Mouse (Mus musculus) neural tube, embryonic 14.5 days (tissue): ENCODE measurements around the gene Cdyl2. TPM values are rescaled to one million over a fixed set of nuclear protein-coding genes. Genes with fewer than 3 reads are reported as not detected.

Source experiments
- ATAC-seq: fragments of 200-750 bp; cut with Nextera tagmentation; 2 replicates; pipeline ENCODE4 v1.8.0; 2017; ENCODE audit warnings: low read depth, mild to moderate bottlenecking, moderate TSS enrichment, moderate library complexity
- H3K27ac ChIP-seq: fragments of 300-500 bp; sonication (generic); 2 replicates; pipeline ENCODE4 v1.5.1; 2014; ENCODE audit warnings: low read depth, mild to moderate bottlenecking, control low read depth, low read length, moderate library complexity, mixed read lengths
- H3K27me3 ChIP-seq: fragments of 300-500 bp; sonication (generic); 2 replicates; pipeline ENCODE4 v1.6.1; 2014; ENCODE audit warnings: low read length; ENCODE audit not compliant: control insufficient read depth, insufficient read depth
- H3K36me3 ChIP-seq: fragments of 300-500 bp; sonication (generic); 2 replicates; pipeline ENCODE4 v1.6.1; 2014; ENCODE audit warnings: low read length, mixed read lengths; ENCODE audit not compliant: control insufficient read depth, insufficient read depth
- H3K4me1 ChIP-seq: fragments of 300-500 bp; sonication (generic); 2 replicates; pipeline ENCODE4 v1.6.1; 2014; ENCODE audit warnings: low read length; ENCODE audit not compliant: control insufficient read depth, insufficient read depth
- H3K4me2 ChIP-seq: fragments of 300-500 bp; sonication (generic); 2 replicates; pipeline ENCODE4 v1.6.1; 2014; ENCODE audit warnings: mild to moderate bottlenecking, low read depth, low read length, control low read depth
- H3K4me3 ChIP-seq: fragments of 300-500 bp; sonication (generic); 2 replicates; pipeline ENCODE4 v1.5.1; 2014; ENCODE audit warnings: low read depth, low read length, control low read depth, mixed read lengths
- H3K9ac ChIP-seq: fragments of 300-500 bp; sonication (generic); replicated peaks from 2 replicates; pipeline ENCODE4 v1.6.1; 2014; ENCODE audit warnings: low read depth, mild to moderate bottlenecking, control low read depth, low read length, mixed read lengths
- H3K9me3 ChIP-seq: fragments of 300-500 bp; sonication (generic); 2 replicates; pipeline ENCODE4 v1.6.1; 2016; ENCODE audit warnings: low read length; ENCODE audit not compliant: control insufficient read depth
- WGBS: fragments of 180-500 bp; shearing (Covaris S2); extraction: QIAGEN DNeasy Blood & Tissue Kit; methylation state at CpG from one replicate; pipeline ENCODE4 v1.1.7; 2014; 5-methylcytosine and 5-hydroxymethylcytosine counted together
- polyA plus RNA-seq: library from polyadenylated mRNA; unstranded; fragments of >200 nt; fragmentation: Nextera tagmentation; extraction: Ambion mirVana; gene quantifications from 2 replicates; pipeline ENCODE4 v1.2.1, GENCODE M21; 2014

Gene Cdyl2
- polyA plus RNA-seq, 1 experiment from 2014 or later = 13.6 TPM

DNA sequence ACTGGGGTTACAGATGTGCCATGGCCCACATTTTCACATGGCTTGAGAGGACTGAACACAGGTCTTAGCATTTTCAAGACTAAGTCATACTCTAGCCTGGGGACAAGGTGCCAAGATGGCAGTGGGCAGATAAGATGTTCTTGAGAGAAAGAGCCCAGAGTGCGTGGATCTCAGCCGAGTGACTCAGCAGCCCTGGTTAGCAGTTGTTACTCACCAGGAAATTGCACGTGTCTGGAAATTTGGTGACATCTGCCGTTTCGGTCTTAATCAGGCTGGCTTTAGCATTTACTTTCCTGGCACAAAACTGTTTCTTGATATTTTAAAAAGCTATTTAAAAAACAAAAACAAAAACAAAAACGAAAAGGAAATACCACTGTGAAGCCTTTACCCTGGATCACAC, 180.5 kb downstream of the Cdyl2 start:
- 89% methylated on average over 6 of the region's 6 CpGs for WGBS
- H3K4me3 ChIP-seq = no peak overlapping the region
- H3K27me3 ChIP-seq = no peaks in the 10 kb centered on the region
- no peak for ATAC-seq
- no peaks in the 10 kb centered on the region for H3K4me1 ChIP-seq
- no peak overlapping the region for H3K4me2 ChIP-seq
- no peak overlapping the region for H3K9ac ChIP-seq
- no peak overlapping the region for H3K27ac ChIP-seq
- H3K9me3 ChIP-seq = no peaks in the 10 kb centered on the region
- no peaks in the 10 kb centered on the region for H3K36me3 ChIP-seq

GRCm38 (mm10) chr8:116543366-116543765, 189.4 kb downstream of the Cdyl2 start:
- H3K9me3 ChIP-seq = no peaks in the 10 kb centered on the region
- no peak for ATAC-seq
- H3K4me2 ChIP-seq = no peak overlapping the region
- no peak overlapping the region for H3K4me3 ChIP-seq
- no peak overlapping the region for H3K27ac ChIP-seq
- WGBS = 85% methylated on average over 1 of the region's 1 CpGs
- H3K36me3 ChIP-seq = no peaks in the 10 kb centered on the region
- no peaks in the 10 kb centered on the region for H3K27me3 ChIP-seq
- no peaks in the 10 kb centered on the region for H3K4me1 ChIP-seq
- no peak overlapping the region for H3K9ac ChIP-seq

- Histone ChIP-seq H3K27ac (no peak overlapping the region), H3K4me2 (no peak overlapping the region), H3K36me3 (no peaks in the 10 kb centered on the region), H3K9ac (no peak overlapping the region), H3K9me3 (no peaks in the 10 kb centered on the region), H3K27me3 (no peaks in the 10 kb centered on the region), H3K4me1 (no peaks in the 10 kb centered on the region), H3K4me3 (no peak overlapping the region)
- ATAC-seq = no peak
- 89% methylated on average over 5 of the region's 5 CpGs for whole genome bisulfite sequencing
Observed at GRCm38 (mm10) chr8:116542842-116543241, 189.9 kb downstream of the Cdyl2 start.

GRCm38 (mm10) chr8:116540136-116540535, 192.7 kb downstream of the Cdyl2 start:
- Histone ChIP-seq H3K4me3 (no peak overlapping the region), H3K4me2 (no peak overlapping the region), H3K4me1 (no peaks in the 10 kb centered on the region), H3K36me3 (no peaks in the 10 kb centered on the region), H3K9ac (no peak overlapping the region), H3K9me3 (no peaks in the 10 kb centered on the region), H3K27ac (no peak overlapping the region), H3K27me3 (no peaks in the 10 kb centered on the region)
- 91% methylated on average over 1 of the region's 1 CpGs for WGBS
- ATAC-seq = no peak

- Histone ChIP-seq H3K36me3 (no peaks in the 10 kb centered on the region), H3K4me1 (no peaks in the 10 kb centered on the region), H3K4me3 (no peak overlapping the region), H3K27ac (no peak overlapping the region), H3K4me2 (no peak overlapping the region), H3K9me3 (no peaks in the 10 kb centered on the region), H3K27me3 (no peaks in the 10 kb centered on the region), H3K9ac (no peak overlapping the region)
- no peak for ATAC-seq
- 50% methylated on average over 7 of the region's 7 CpGs for WGBS
Observed at GRCm38 (mm10) chr8:116538763-116539162, 194.0 kb downstream of the Cdyl2 start.

GRCm38 (mm10) chr8:116536786-116537185, 196.0 kb downstream of the Cdyl2 start:
- no peak overlapping the region for H3K9ac ChIP-seq
- H3K9me3 ChIP-seq = no peaks in the 10 kb centered on the region
- no peak overlapping the region for H3K27ac ChIP-seq
- H3K27me3 ChIP-seq = no peaks in the 10 kb centered on the region
- no peak for ATAC-seq
- no peaks in the 10 kb centered on the region for H3K4me1 ChIP-seq
- no peaks in the 10 kb centered on the region for H3K36me3 ChIP-seq
- H3K4me3 ChIP-seq = no peak overlapping the region
- no peak overlapping the region for H3K4me2 ChIP-seq
- WGBS = 86% methylated on average over 5 of the region's 5 CpGs

DNA sequence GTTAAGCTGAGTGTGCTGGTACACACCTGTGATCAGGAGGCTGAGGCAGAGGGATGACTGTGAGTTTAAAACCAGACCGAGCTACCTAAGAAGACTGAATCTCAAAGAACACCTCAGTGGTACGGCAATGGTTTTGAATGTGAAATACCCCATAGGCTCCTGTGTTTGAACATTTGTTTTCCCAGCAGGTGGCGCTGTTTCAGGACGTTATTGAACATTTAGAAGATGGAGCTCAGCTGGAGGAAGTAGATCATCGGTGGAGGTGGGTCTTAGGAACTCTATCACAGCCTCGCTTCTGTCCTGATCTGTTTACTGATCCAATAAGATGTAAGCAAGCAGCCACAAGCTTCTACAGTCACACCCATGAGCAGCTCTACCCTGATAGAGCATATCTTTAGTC, 199.7 kb downstream of the Cdyl2 start:
- Histone ChIP-seq H3K4me3 (no peak overlapping the region), H3K9me3 (no peaks in the 10 kb centered on the region), H3K4me2 (no peak overlapping the region), H3K27ac (no peak overlapping the region), H3K27me3 (no peaks in the 10 kb centered on the region), H3K9ac (no peak overlapping the region), H3K4me1 (no peaks in the 10 kb centered on the region), H3K36me3 (no peaks in the 10 kb centered on the region)
- WGBS = 79% methylated on average over 6 of the region's 6 CpGs
- no peak for ATAC-seq

- Histone ChIP-seq H3K4me3 (no peak overlapping the region), H3K9ac (no peak overlapping the region), H3K36me3 (no peaks in the 10 kb centered on the region), H3K27me3 (no peaks in the 10 kb centered on the region), H3K4me2 (no peak overlapping the region), H3K4me1 (no peaks in the 10 kb centered on the region), H3K27ac (no peak overlapping the region), H3K9me3 (no peaks in the 10 kb centered on the region)
- WGBS = 78% methylated on average over 7 of the region's 7 CpGs
- ATAC-seq = no peak
Observed at GRCm38 (mm10) chr8:116528736-116529135, 204.1 kb downstream of the Cdyl2 start.

DNA sequence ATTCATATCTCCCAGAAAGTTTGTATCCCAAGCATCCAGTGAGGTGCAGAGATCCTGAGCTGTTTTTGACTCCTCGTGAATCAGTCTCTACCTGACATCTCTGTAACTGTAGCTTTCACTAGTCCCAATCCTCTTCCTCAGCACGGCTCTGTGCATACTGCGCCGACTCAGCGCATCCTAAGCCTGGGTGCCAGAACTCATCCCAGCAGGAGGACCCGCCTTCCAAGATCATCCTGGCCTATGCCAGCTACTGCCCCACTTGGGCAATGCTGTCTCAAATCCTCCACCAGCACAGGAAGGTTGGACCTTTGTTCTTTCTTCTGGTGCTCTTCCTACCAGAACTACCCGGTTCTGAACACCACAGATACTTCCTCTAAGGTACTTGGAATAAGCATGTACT, 207.9 kb downstream of the Cdyl2 start:
- Histone ChIP-seq H3K27ac (no peak overlapping the region), H3K4me2 (no peak overlapping the region), H3K9me3 (no peaks in the 10 kb centered on the region), H3K9ac (no peak overlapping the region), H3K4me3 (no peak overlapping the region), H3K4me1 (no peaks in the 10 kb centered on the region), H3K36me3 (no peaks in the 10 kb centered on the region), H3K27me3 (no peaks in the 10 kb centered on the region)
- 91% methylated on average over 7 of the region's 7 CpGs for WGBS
- no peak for ATAC-seq
